Mouse (Mus musculus): ENCODE data around the gene Adamts7. TPM values are rescaled to one million over a fixed set of nuclear protein-coding genes. Genes with fewer than 3 reads are reported as not detected.

Gene Adamts7
- polyA plus RNA-seq, 1 experiment from 2014 or later = 0.35 TPM

- no peak for DNase-seq (ENCODE audit: low spot score)
These were observed 16.0 kb upstream of the Adamts7 start for GRCm38 (mm10) chr9:90146869-90147268.

- peak; percentile 29 for DNase-seq (ENCODE audit: low spot score)
These were observed 485 bp upstream of the Adamts7 start for GRCm38 (mm10) chr9:90162243-90162925.

GRCm38 (mm10) chr9:90163749-90164095 is 853 bp downstream of the Adamts7 start:
- DNase-seq (ENCODE audit: low spot score) = no peak

GRCm38 (mm10) chr9:90164670-90165453 is 2.0 kb downstream of the Adamts7 start:
- no peak for DNase-seq (ENCODE audit: low spot score)

GRCm38 (mm10) chr9:90165590-90165989 is 2.7 kb downstream of the Adamts7 start:
- DNase-seq (ENCODE audit: low spot score) = no peak

- DNase-seq (ENCODE audit: low spot score) = no peak
These were observed 3.7 kb downstream of the Adamts7 start for GRCm38 (mm10) chr9:90166615-90167014.

- no peak for DNase-seq (ENCODE audit: low spot score)
These were observed 7.1 kb downstream of the Adamts7 start for GRCm38 (mm10) chr9:90169965-90170364.

GRCm38 (mm10) chr9:90171421-90171820 is 8.6 kb downstream of the Adamts7 start:
- no peak for DNase-seq (ENCODE audit: low spot score)

GRCm38 (mm10) chr9:90172528-90173321 is 9.9 kb downstream of the Adamts7 start:
- DNase-seq (ENCODE audit: low spot score) = no peak

GRCm38 (mm10) chr9:90173330-90173729 is 10.5 kb downstream of the Adamts7 start:
- no peak for DNase-seq (ENCODE audit: low spot score)

- DNase-seq (ENCODE audit: low spot score) = no peak
These were observed 16.5 kb downstream of the Adamts7 start for GRCm38 (mm10) chr9:90179409-90179808.

- no peak for DNase-seq (ENCODE audit: low spot score)
These were observed 19.0 kb downstream of the Adamts7 start for GRCm38 (mm10) chr9:90181656-90182388.

- DNase-seq (ENCODE audit: low spot score) = no peak
These were observed 20.0 kb downstream of the Adamts7 start for GRCm38 (mm10) chr9:90182636-90183421.

- no peak for DNase-seq (ENCODE audit: low spot score)
These were observed 20.7 kb downstream of the Adamts7 start for GRCm38 (mm10) chr9:90183550-90183949.

- no peak for DNase-seq (ENCODE audit: low spot score)
These were observed 21.2 kb downstream of the Adamts7 start for GRCm38 (mm10) chr9:90184116-90184515.

- no peak for DNase-seq (ENCODE audit: low spot score)
These were observed 22.6 kb downstream of the Adamts7 start for GRCm38 (mm10) chr9:90185356-90185910.

GRCm38 (mm10) chr9:90188893-90189292 is 26.0 kb downstream of the Adamts7 start:
- DNase-seq (ENCODE audit: low spot score) = no peak

- no peak for DNase-seq (ENCODE audit: low spot score)
These were observed 26.5 kb downstream of the Adamts7 start for GRCm38 (mm10) chr9:90189391-90189790.

GRCm38 (mm10) chr9:90195000-90195399 is 32.1 kb downstream of the Adamts7 start:
- DNase-seq (ENCODE audit: low spot score) = no peak

- DNase-seq (ENCODE audit: low spot score) = no peak
These were observed 33.4 kb downstream of the Adamts7 start for GRCm38 (mm10) chr9:90196262-90196661.

Measured in thymus, postnatal 0 days (tissue).